Mouse (Mus musculus): Measurements from ENCODE around the gene Pld3.
"Not testable (repeated sequence)": the region's sequence is repeated elsewhere in the genome, so short reads cannot be mapped to it uniquely, and the experiment has no call there.

Gene Pld3

GRCm38 (mm10) chr7:27520599-27520998 lies 32.4 kb downstream of the Pld3 start:
- no peak for DNase-seq

- no peak for DNase-seq
Measured at GRCm38 (mm10) chr7:27520104-27520503, 32.9 kb downstream of the Pld3 start.

- DNase-seq: no peak
Measured at GRCm38 (mm10) chr7:27518314-27518713, 34.7 kb downstream of the Pld3 start.

GRCm38 (mm10) chr7:27514961-27515360 lies 38.1 kb downstream of the Pld3 start:
- DNase-seq: no peak

GRCm38 (mm10) chr7:27510809-27511208 lies 42.2 kb downstream of the Pld3 start:
- no peak for DNase-seq

- peak; percentile 53 for DNase-seq
Measured at GRCm38 (mm10) chr7:27508648-27509005, 44.4 kb downstream of the Pld3 start.

- DNase-seq: peak; percentile 92
Measured at GRCm38 (mm10) chr7:27507711-27508647, 45.0 kb downstream of the Pld3 start.

- DNase-seq: no peak
Measured at GRCm38 (mm10) chr7:27506765-27507370, 46.1 kb downstream of the Pld3 start.

GRCm38 (mm10) chr7:27501620-27502019 lies 51.4 kb downstream of the Pld3 start:
- DNase-seq: no peak

GRCm38 (mm10) chr7:27499036-27499435 lies 54.0 kb downstream of the Pld3 start, which contains the start of gene Prx:
TSS of gene Prx (plus strand) at chr7:27499324.
- no peak for DNase-seq

GRCm38 (mm10) chr7:27494659-27495367 lies 58.2 kb downstream of the Pld3 start:
- not testable (repeated sequence) for DNase-seq

- DNase-seq: no peak
Measured at GRCm38 (mm10) chr7:27493450-27493849, 59.6 kb downstream of the Pld3 start.

GRCm38 (mm10) chr7:27493022-27493421 lies 60.0 kb downstream of the Pld3 start:
- no peak for DNase-seq

- DNase-seq: no peak
Measured at GRCm38 (mm10) chr7:27491856-27492255, 61.2 kb downstream of the Pld3 start.

- DNase-seq: peak; percentile 91
Measured at GRCm38 (mm10) chr7:27490543-27491329, 62.3 kb downstream of the Pld3 start.

- no peak for DNase-seq
Measured at GRCm38 (mm10) chr7:27490227-27490542, 62.8 kb downstream of the Pld3 start.

GRCm38 (mm10) chr7:27489270-27489869 lies 63.6 kb downstream of the Pld3 start:
- DNase-seq: no peak

GRCm38 (mm10) chr7:27487740-27488268 lies 65.2 kb downstream of the Pld3 start:
- peak; percentile 71 for DNase-seq

- peak; percentile 100 for DNase-seq
Measured at GRCm38 (mm10) chr7:27486770-27487697, 66.0 kb downstream of the Pld3 start, which contains the start of gene Sertad1. TSS of gene Sertad1 (plus strand) at chr7:27486910.

- no peak for DNase-seq
Measured at GRCm38 (mm10) chr7:27486102-27486769, 66.8 kb downstream of the Pld3 start.

Data from layer of hippocampus, adult 9-11 months (tissue).